Mouse (Mus musculus) lung, postnatal 0 days (tissue): Measurements from ENCODE around the gene Immp2l. TPM values are rescaled to one million over a fixed set of nuclear protein-coding genes. Genes with fewer than 3 reads are reported as not detected.

Source experiments
- ATAC-seq: fragments of 200-750 bp; cut with Nextera tagmentation; 2 replicates; pipeline ENCODE4 v1.8.0; 2017; ENCODE audit warnings: moderate library complexity
- DNase-seq: peaks from one replicate; pipeline ENCODE4 v3.0.0-alpha.2; 2016; ENCODE audit warnings: low spot score
- H3K27ac ChIP-seq: fragments of 300-500 bp; sonication (generic); 2 replicates; pipeline ENCODE4 v1.5.1; 2014; ENCODE audit warnings: antibody characterized with exemption, mild to moderate bottlenecking, low read length, mixed read lengths
- H3K27me3 ChIP-seq: fragments of 300-500 bp; sonication (generic); replicated peaks from 2 replicates; pipeline ENCODE4 v1.6.1; 2014; ENCODE audit warnings: low read length, mixed read lengths; ENCODE audit not compliant: insufficient read depth
- H3K36me3 ChIP-seq: fragments of 300-500 bp; sonication (generic); 2 replicates; pipeline ENCODE4 v1.6.1; 2014; ENCODE audit warnings: low read length, mixed read lengths; ENCODE audit not compliant: insufficient read depth
- H3K4me1 ChIP-seq: fragments of 300-500 bp; sonication (generic); 2 replicates; pipeline ENCODE4 v1.6.1; 2014; ENCODE audit warnings: antibody characterized with exemption, low read depth, low read length, mixed read lengths; ENCODE audit not compliant: insufficient read depth
- H3K4me2 ChIP-seq: fragments of 300-500 bp; sonication (generic); replicated peaks from 2 replicates; pipeline ENCODE4 v1.6.1; 2014; ENCODE audit warnings: low read depth, mild to moderate bottlenecking, low read length, moderate library complexity, mixed read lengths
- H3K4me3 ChIP-seq: fragments of 300-500 bp; sonication (generic); 2 replicates; pipeline ENCODE4 v1.5.1; 2014; ENCODE audit warnings: low read depth, low read length
- H3K9ac ChIP-seq: fragments of 300-500 bp; sonication (generic); replicated peaks from 2 replicates; pipeline ENCODE4 v1.6.1; 2014; ENCODE audit warnings: low read depth, mild to moderate bottlenecking
- H3K9me3 ChIP-seq: fragments of 300-500 bp; sonication (generic); 2 replicates; pipeline ENCODE4 v1.6.1; 2016; ENCODE audit warnings: low read length, mixed read lengths
- CTCF ChIP-seq: IDR thresholded peaks from 2 replicates; pipeline ENCODE4 v1.5.1; 2016; ENCODE audit warnings: antibody characterized with exemption, mild to moderate bottlenecking
- EP300 ChIP-seq: IDR thresholded peaks from 2 replicates; pipeline ENCODE4 v1.6.1; 2016; ENCODE audit warnings: antibody characterized with exemption, mild to moderate bottlenecking, control low read depth
- WGBS: fragments of 180-500 bp; shearing (Covaris S2); extraction: QIAGEN DNeasy Blood & Tissue Kit; methylation state at CpG from one replicate; pipeline ENCODE4 v1.1.7; 2014; 5-methylcytosine and 5-hydroxymethylcytosine counted together
- polyA plus RNA-seq: library from polyadenylated mRNA; unstranded; fragments of >200 nt; fragmentation: Nextera tagmentation; extraction: Ambion mirVana; gene quantifications from 2 replicates; pipeline ENCODE4 v1.2.1, GENCODE M21; 2015

Immp2l gene
- polyA plus RNA-seq, 1 experiment from 2014 or later: 5.2 TPM

DNA sequence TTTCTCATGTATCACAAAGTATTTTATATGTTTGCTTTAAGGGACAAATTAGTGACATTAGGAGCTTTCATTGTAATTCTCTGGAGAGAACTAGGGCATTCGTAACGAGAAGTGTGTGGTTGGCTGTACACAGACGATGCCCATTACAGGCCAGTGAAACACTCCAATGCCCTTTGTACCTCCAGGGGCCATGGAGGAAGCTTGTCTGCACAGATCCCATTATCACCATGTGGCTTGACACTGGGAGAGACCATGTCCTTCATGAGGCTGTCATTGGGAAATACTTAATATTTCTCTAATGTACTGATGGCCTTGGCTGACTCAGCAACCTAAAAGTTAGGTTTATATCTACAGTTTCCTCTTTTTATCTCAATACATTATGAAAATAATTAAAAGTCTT, 111.0 kb downstream of the Immp2l start:
- H3K27me3 ChIP-seq: no peaks in the 10 kb centered on the region
- 85% methylated on average over 3 of the region's 3 CpGs for WGBS
- no peaks in the 10 kb centered on the region for H3K4me1 ChIP-seq
- DNase-seq (no peak), ATAC-seq (no peak)
- H3K36me3 ChIP-seq: no peaks in the 10 kb centered on the region
- H3K4me3 ChIP-seq: no peak overlapping the region
- H3K9ac ChIP-seq: no peak overlapping the region
- no peak overlapping the region for H3K4me2 ChIP-seq
- no peak overlapping the region for H3K27ac ChIP-seq
- H3K9me3 ChIP-seq: no peaks in the 10 kb centered on the region
- TF ChIP-seq CTCF: no peak

DNA sequence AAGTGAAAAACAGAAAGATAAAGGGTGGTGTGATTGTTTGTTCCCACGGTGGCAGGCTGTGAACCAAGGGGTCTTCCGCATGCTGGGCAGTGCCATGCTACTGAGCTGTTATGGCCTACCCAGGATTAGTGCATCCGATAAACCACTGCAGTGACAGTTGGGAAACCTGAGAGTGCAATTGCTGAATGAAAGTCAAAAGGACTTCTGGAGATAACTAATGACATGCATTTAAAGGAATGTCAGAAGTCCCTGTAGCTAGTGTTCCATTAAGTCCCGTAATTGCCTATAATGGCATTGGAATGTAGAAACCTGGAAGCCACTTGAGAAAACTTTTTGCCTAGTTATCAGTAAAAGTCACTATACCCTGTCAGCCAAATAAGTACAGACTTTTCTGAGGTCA, 135.7 kb downstream of the Immp2l start:
- Histone ChIP-seq H3K9ac (no peak overlapping the region), H3K4me1 (no peaks in the 10 kb centered on the region), H3K9me3 (no peaks in the 10 kb centered on the region), H3K27me3 (no peaks in the 10 kb centered on the region), H3K36me3 (no peaks in the 10 kb centered on the region), H3K4me3 (no peak overlapping the region), H3K4me2 (no peak overlapping the region), H3K27ac (no peak overlapping the region)
- ATAC-seq (no peak), DNase-seq (no peak)
- 81% methylated on average over 4 of the region's 4 CpGs for WGBS
- TF ChIP-seq CTCF (no peak), EP300 (no peak)

DNA sequence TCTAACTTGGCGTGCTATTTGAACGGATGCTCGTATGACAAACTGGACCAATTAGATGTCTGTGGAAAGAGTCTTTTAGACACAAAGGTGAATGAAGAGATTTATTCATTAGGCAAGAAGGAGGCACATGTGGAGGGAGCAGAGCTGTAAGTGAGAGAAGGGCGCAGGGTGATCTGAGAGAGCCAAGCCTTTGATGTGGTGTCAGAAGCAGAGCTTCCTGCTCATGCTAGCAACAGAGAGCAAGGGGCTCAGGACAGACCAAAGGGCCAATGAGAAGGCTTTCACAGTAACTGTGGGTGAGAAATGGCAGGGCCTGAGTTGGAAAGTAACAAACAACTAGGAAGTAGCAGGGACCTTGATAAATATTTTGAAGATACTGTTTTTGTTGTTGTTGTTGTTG, 143.9 kb downstream of the Immp2l start:
- H3K4me1 ChIP-seq: no peaks in the 10 kb centered on the region
- no peak overlapping the region for H3K9ac ChIP-seq
- H3K27me3 ChIP-seq: no peaks in the 10 kb centered on the region
- H3K9me3 ChIP-seq: no peaks in the 10 kb centered on the region
- ATAC-seq (no peak), DNase-seq (no peak)
- H3K36me3 ChIP-seq: no peaks in the 10 kb centered on the region
- TF ChIP-seq EP300: no peak
- TF ChIP-seq CTCF: no peak
- no peak overlapping the region for H3K4me3 ChIP-seq
- 81% methylated on average over 4 of the region's 4 CpGs for WGBS
- no peak overlapping the region for H3K4me2 ChIP-seq
- no peak overlapping the region for H3K27ac ChIP-seq

DNA sequence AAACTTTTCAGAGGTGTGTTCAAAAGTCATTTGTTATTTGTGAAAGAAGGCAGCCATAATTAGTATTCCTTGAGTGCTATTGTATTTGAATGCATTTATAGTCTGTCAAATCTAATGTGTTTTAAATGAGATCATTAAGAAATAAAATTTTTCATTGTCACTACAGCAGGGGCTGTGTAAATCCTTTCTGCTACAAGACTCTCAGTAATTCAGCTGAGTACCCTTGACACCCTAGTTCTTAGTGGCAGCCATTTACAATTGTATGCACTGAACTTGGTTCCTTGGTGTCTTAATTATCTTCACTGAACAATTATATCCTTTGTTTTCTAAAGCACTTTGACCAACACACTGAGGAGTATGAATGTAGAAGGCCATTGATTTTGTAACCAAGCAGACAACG, 146.2 kb downstream of the Immp2l start:
- Histone ChIP-seq H3K4me1 (no peaks in the 10 kb centered on the region), H3K9ac (no peak overlapping the region), H3K27ac (no peak overlapping the region), H3K4me3 (no peak overlapping the region), H3K36me3 (no peaks in the 10 kb centered on the region), H3K27me3 (no peaks in the 10 kb centered on the region), H3K9me3 (no peaks in the 10 kb centered on the region), H3K4me2 (no peak overlapping the region)
- ATAC-seq: no peak
- TF ChIP-seq CTCF: no peak
- no peak for TF ChIP-seq EP300
- DNase-seq: no peak
- WGBS: 69% methylated on average over 1 of the region's 1 CpGs

DNA sequence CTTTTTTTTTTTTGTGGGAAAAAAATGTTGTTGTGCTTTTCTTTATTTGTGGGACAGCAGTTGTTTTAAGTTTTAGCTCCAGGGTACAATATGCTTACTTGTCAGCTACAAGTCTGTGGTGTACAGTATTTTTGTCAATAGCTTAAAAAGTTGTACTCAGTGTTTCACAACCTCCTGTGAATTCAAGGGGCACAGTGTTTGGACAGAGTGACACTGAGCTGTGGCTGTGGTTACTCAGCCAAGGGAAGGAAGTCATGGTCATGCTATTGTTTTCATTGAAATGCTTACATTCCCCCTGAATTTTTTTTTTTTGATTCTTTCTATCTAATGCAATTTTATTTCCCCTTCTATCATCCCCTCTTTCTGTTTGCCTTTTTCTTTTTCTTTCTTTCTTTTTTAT, 159.0 kb downstream of the Immp2l start:
- Histone ChIP-seq H3K9me3 (no peaks in the 10 kb centered on the region), H3K27me3 (no peaks in the 10 kb centered on the region), H3K27ac (no peak overlapping the region), H3K4me2 (no peak overlapping the region), H3K9ac (no peak overlapping the region), H3K36me3 (no peaks in the 10 kb centered on the region), H3K4me3 (no peak overlapping the region), H3K4me1 (no peaks in the 10 kb centered on the region)
- no peak for TF ChIP-seq EP300
- TF ChIP-seq CTCF: no peak
- DNase-seq (no peak), ATAC-seq (no peak)

- Histone ChIP-seq H3K9ac (no peak overlapping the region), H3K4me1 (no peaks in the 10 kb centered on the region), H3K4me2 (no peak overlapping the region), H3K4me3 (no peak overlapping the region), H3K9me3 (no peaks in the 10 kb centered on the region), H3K27me3 (no peaks in the 10 kb centered on the region), H3K36me3 (no peaks in the 10 kb centered on the region), H3K27ac (no peak overlapping the region)
- WGBS: 79% methylated on average over 4 of the region's 4 CpGs
- no peak for TF ChIP-seq EP300
- no peak for TF ChIP-seq CTCF
- ATAC-seq: no peak
- DNase-seq: no peak
Observed at GRCm38 (mm10) chr12:41185060-41185459, 161.2 kb downstream of the Immp2l start.

- no peak overlapping the region for H3K9ac ChIP-seq
- 87% methylated on average over 6 of the region's 6 CpGs for WGBS
- H3K36me3 ChIP-seq: no peaks in the 10 kb centered on the region
Observed at GRCm38 (mm10) chr12:41185509-41185908, 161.6 kb downstream of the Immp2l start.

More at GRCm38 (mm10) chr12:41185509-41185908, 161.6 kb downstream of the Immp2l start:
- no peak for TF ChIP-seq CTCF
- no peak for TF ChIP-seq EP300
- Histone ChIP-seq H3K4me1 (no peaks in the 10 kb centered on the region), H3K27ac (no peak overlapping the region), H3K27me3 (no peaks in the 10 kb centered on the region), H3K4me3 (no peak overlapping the region), H3K4me2 (no peak overlapping the region), H3K9me3 (no peaks in the 10 kb centered on the region)
- ATAC-seq (no peak), DNase-seq (no peak)
